Mouse (Mus musculus) kidney, embryonic 16.5 days (tissue): Measurements from ENCODE around the gene Abhd2. TPM values are rescaled to one million over a fixed set of nuclear protein-coding genes. Genes with fewer than 3 reads are reported as not detected.
A peak's percentile ranks its signal among the peaks of the same experiment; 100 is the strongest.

ENCODE experiments used
- ATAC-seq: fragments of 200-750 bp; cut with Nextera tagmentation; 2 replicates; pipeline ENCODE4 v1.8.0; 2017; ENCODE audit warnings: moderate TSS enrichment; ENCODE audit not compliant: low FRiP score, low TSS enrichment
- H3K27ac ChIP-seq: fragments of 300-500 bp; sonication (generic); 2 replicates; pipeline ENCODE4 v1.5.1; 2014; ENCODE audit warnings: low read length
- H3K27me3 ChIP-seq: fragments of 300-500 bp; sonication (generic); 2 replicates; pipeline ENCODE4 v1.6.1; 2014; ENCODE audit warnings: low read length, control low read depth, mixed read lengths; ENCODE audit not compliant: insufficient read depth
- H3K36me3 ChIP-seq: fragments of 300-500 bp; sonication (generic); 2 replicates; pipeline ENCODE4 v1.6.1; 2014; ENCODE audit warnings: low read length, control low read depth, mixed read lengths; ENCODE audit not compliant: insufficient read depth
- H3K4me1 ChIP-seq: fragments of 300-500 bp; sonication (generic); 2 replicates; pipeline ENCODE4 v1.6.1; 2014; ENCODE audit warnings: low read length, control low read depth, mixed read lengths; ENCODE audit not compliant: insufficient read depth
- H3K4me2 ChIP-seq: fragments of 300-500 bp; sonication (generic); replicated peaks from 2 replicates; pipeline ENCODE4 v1.6.1; 2014; ENCODE audit warnings: low read depth, low read length
- H3K4me3 ChIP-seq: fragments of 300-500 bp; sonication (generic); 2 replicates; pipeline ENCODE4 v1.5.1; 2014; ENCODE audit warnings: mild to moderate bottlenecking, low read length
- H3K9ac ChIP-seq: fragments of 300-500 bp; sonication (generic); replicated peaks from 2 replicates; pipeline ENCODE4 v1.6.1; 2014; ENCODE audit warnings: low read length
- H3K9me3 ChIP-seq: fragments of 300-500 bp; sonication (generic); 2 replicates; pipeline ENCODE4 v1.6.1; 2016; ENCODE audit warnings: low read length, control low read depth
- WGBS: fragments of 180-500 bp; shearing (Covaris S2); extraction: QIAGEN DNeasy Blood & Tissue Kit; methylation state at CpG from one replicate; pipeline ENCODE4 v1.1.7; 2014; 5-methylcytosine and 5-hydroxymethylcytosine counted together
- polyA plus RNA-seq: library from polyadenylated mRNA; unstranded; fragments of >200 nt; fragmentation: Nextera tagmentation; extraction: Ambion mirVana; gene quantifications from 2 replicates; pipeline ENCODE4 v1.2.1, GENCODE M21; 2015

Abhd2 gene
- polyA plus RNA-seq = 11.0 and 13.1 TPM in 2 replicates

- Histone ChIP-seq H3K9me3 (no peaks in the 10 kb centered on the region), H3K9ac (peak within 1 kb of the TSS; percentile 83), H3K4me2 (peak within 1 kb of the TSS; percentile 76), H3K27me3 (no peaks in the 10 kb centered on the region), H3K4me1 (peaks cover 45% of the 10 kb centered on the region), H3K4me3 (peak within 1 kb of the TSS; percentile 88), H3K27ac (peak within 1 kb of the TSS; percentile 74), H3K36me3 (no peaks in the 10 kb centered on the region)
- under 1% methylated on average over 54 of the region's 54 CpGs for WGBS
- peak; percentile 100 for ATAC-seq
Measured at GRCm38 (mm10) chr7:79272789-79273718, at the start of gene Abhd2. TSS of gene Abhd2 (plus strand) at chr7:79273199.

GRCm38 (mm10) chr7:79225477-79225876 is 47.5 kb upstream of the Abhd2 start:
- 84% methylated on average over 8 of the region's 8 CpGs for WGBS
- Histone ChIP-seq H3K9ac (no peak overlapping the region), H3K4me2 (no peak overlapping the region), H3K27ac (no peak overlapping the region), H3K9me3 (no peaks in the 10 kb centered on the region), H3K36me3 (no peaks in the 10 kb centered on the region), H3K4me3 (no peak overlapping the region), H3K27me3 (no peaks in the 10 kb centered on the region), H3K4me1 (no peaks in the 10 kb centered on the region)
- no peak for ATAC-seq

GRCm38 (mm10) chr7:79226172-79226571 is 46.8 kb upstream of the Abhd2 start:
- Histone ChIP-seq H3K4me2 (no peak overlapping the region), H3K27me3 (no peaks in the 10 kb centered on the region), H3K9me3 (no peaks in the 10 kb centered on the region), H3K4me3 (no peak overlapping the region), H3K36me3 (no peaks in the 10 kb centered on the region), H3K27ac (no peak overlapping the region), H3K9ac (no peak overlapping the region), H3K4me1 (no peaks in the 10 kb centered on the region)
- 76% methylated on average over 5 of the region's 5 CpGs for WGBS
- no peak for ATAC-seq

GRCm38 (mm10) chr7:79226834-79227486 is 46.0 kb upstream of the Abhd2 start:
- no peaks in the 10 kb centered on the region for H3K36me3 ChIP-seq
- no peaks in the 10 kb centered on the region for H3K27me3 ChIP-seq
- no peak overlapping the region for H3K27ac ChIP-seq
- 94% methylated on average over 6 of the region's 10 CpGs for WGBS
- H3K4me2 ChIP-seq = no peak overlapping the region
- H3K9me3 ChIP-seq = no peaks in the 10 kb centered on the region
- no peaks in the 10 kb centered on the region for H3K4me1 ChIP-seq
- no peak for ATAC-seq
- H3K4me3 ChIP-seq = no peak overlapping the region
- no peak overlapping the region for H3K9ac ChIP-seq

- Histone ChIP-seq H3K4me3 (no peak overlapping the region), H3K27me3 (no peaks in the 10 kb centered on the region), H3K27ac (no peak overlapping the region), H3K4me2 (no peak overlapping the region), H3K9me3 (no peaks in the 10 kb centered on the region), H3K4me1 (no peaks in the 10 kb centered on the region), H3K36me3 (no peaks in the 10 kb centered on the region), H3K9ac (no peak overlapping the region)
- 24% methylated on average over 9 of the region's 9 CpGs for WGBS
- peak; percentile 70 for ATAC-seq
Measured at GRCm38 (mm10) chr7:79228471-79228870, 44.5 kb upstream of the Abhd2 start.

GRCm38 (mm10) chr7:79231577-79231976 is 41.4 kb upstream of the Abhd2 start:
- Histone ChIP-seq H3K4me1 (no peaks in the 10 kb centered on the region), H3K27ac (no peak overlapping the region), H3K4me3 (no peak overlapping the region), H3K4me2 (no peak overlapping the region), H3K9ac (no peak overlapping the region), H3K36me3 (no peaks in the 10 kb centered on the region), H3K9me3 (no peaks in the 10 kb centered on the region), H3K27me3 (no peaks in the 10 kb centered on the region)
- 71% methylated on average over 2 of the region's 2 CpGs for WGBS
- ATAC-seq = no peak

- Histone ChIP-seq H3K4me1 (no peaks in the 10 kb centered on the region), H3K27me3 (no peaks in the 10 kb centered on the region), H3K9me3 (no peaks in the 10 kb centered on the region), H3K27ac (no peak overlapping the region), H3K9ac (no peak overlapping the region), H3K4me3 (no peak overlapping the region), H3K4me2 (no peak overlapping the region), H3K36me3 (no peaks in the 10 kb centered on the region)
- ATAC-seq = no peak
- 84% methylated on average over 10 of the region's 10 CpGs for WGBS
Measured at GRCm38 (mm10) chr7:79232048-79232447, 41.0 kb upstream of the Abhd2 start.

- H3K9me3 ChIP-seq = no peaks in the 10 kb centered on the region
- H3K4me2 ChIP-seq = no peak overlapping the region
- H3K27me3 ChIP-seq = no peaks in the 10 kb centered on the region
- no peak for ATAC-seq
- no peaks in the 10 kb centered on the region for H3K4me1 ChIP-seq
- WGBS = 83% methylated on average over 5 of the region's 5 CpGs
- H3K4me3 ChIP-seq = no peak overlapping the region
- H3K36me3 ChIP-seq = no peaks in the 10 kb centered on the region
- no peak overlapping the region for H3K9ac ChIP-seq
- no peak overlapping the region for H3K27ac ChIP-seq
Measured at GRCm38 (mm10) chr7:79238741-79239140, 34.3 kb upstream of the Abhd2 start.

GRCm38 (mm10) chr7:79241931-79242625 is 30.9 kb upstream of the Abhd2 start:
- no peak overlapping the region for H3K4me3 ChIP-seq
- no peak overlapping the region for H3K4me2 ChIP-seq
- no peak overlapping the region for H3K27ac ChIP-seq
- ATAC-seq = no peak
- no peak overlapping the region for H3K9ac ChIP-seq
- WGBS = 76% methylated on average over 10 of the region's 10 CpGs
- H3K4me1 ChIP-seq = peaks cover 2% of the 10 kb centered on the region; the same call in 1 of the 2 replicates
- no peaks in the 10 kb centered on the region for H3K36me3 ChIP-seq
- no peaks in the 10 kb centered on the region for H3K9me3 ChIP-seq
- no peaks in the 10 kb centered on the region for H3K27me3 ChIP-seq
